Mouse (Mus musculus) heart, postnatal 0 days (tissue): Measurements from ENCODE around the gene Tmem11. TPM values are rescaled to one million over a fixed set of nuclear protein-coding genes. Genes with fewer than 3 reads are reported as not detected.
"Not testable (repeated sequence)": the region's sequence is repeated elsewhere in the genome, so short reads cannot be mapped to it uniquely, and the experiment has no call there.

Experiments
- ATAC-seq: fragments of 200-750 bp; cut with Nextera tagmentation; 2 replicates; pipeline ENCODE4 v1.8.0; 2017; ENCODE audit warnings: low read depth, moderate number of reproducible peaks, moderate library complexity; ENCODE audit not compliant: insufficient read depth
- DNase-seq: peaks from one replicate; pipeline ENCODE4 v3.0.0-alpha.2; 2016; ENCODE audit warnings: low spot score
- H3K27ac ChIP-seq: fragments of 300-500 bp; sonication (generic); 2 replicates; pipeline ENCODE4 v1.5.1; 2014; ENCODE audit warnings: low read depth, mild to moderate bottlenecking
- H3K27me3 ChIP-seq: fragments of 300-500 bp; sonication (generic); 2 replicates; pipeline ENCODE4 v1.6.1; 2014; ENCODE audit warnings: low read length, mixed read lengths; ENCODE audit not compliant: control insufficient read depth, insufficient read depth
- H3K36me3 ChIP-seq: fragments of 300-500 bp; sonication (generic); replicated peaks from 2 replicates; pipeline ENCODE4 v1.6.1; 2014; ENCODE audit warnings: low read length, mixed read lengths; ENCODE audit not compliant: control insufficient read depth, insufficient read depth
- H3K4me1 ChIP-seq: fragments of 300-500 bp; sonication (generic); 2 replicates; pipeline ENCODE4 v1.6.1; 2014; ENCODE audit warnings: antibody characterized with exemption; ENCODE audit not compliant: control insufficient read depth, insufficient read depth
- H3K4me2 ChIP-seq: fragments of 300-500 bp; sonication (generic); 2 replicates; pipeline ENCODE4 v1.6.1; 2014; ENCODE audit warnings: low read depth, mild to moderate bottlenecking, low read length, moderate library complexity
- H3K4me3 ChIP-seq: fragments of 300-500 bp; sonication (generic); 2 replicates; pipeline ENCODE4 v1.5.1; 2014; ENCODE audit warnings: low read depth, low read length
- H3K9ac ChIP-seq: fragments of 300-500 bp; sonication (generic); replicated peaks from 2 replicates; pipeline ENCODE4 v1.6.1; 2014; ENCODE audit warnings: low read depth, low read length, mixed read lengths
- H3K9me3 ChIP-seq: fragments of 300-500 bp; sonication (generic); replicated peaks from 2 replicates; pipeline ENCODE4 v1.6.1; 2016; ENCODE audit warnings: low read length; ENCODE audit not compliant: control insufficient read depth
- CTCF ChIP-seq: IDR thresholded peaks from 2 replicates; pipeline ENCODE4 v1.5.1; 2016; ENCODE audit warnings: antibody characterized with exemption, control low read depth, low read depth
- EP300 ChIP-seq: IDR thresholded peaks from 2 replicates; pipeline ENCODE4 v1.6.1; 2016; ENCODE audit warnings: antibody characterized with exemption, low read depth
- WGBS: fragments of 180-500 bp; shearing (Covaris S2); extraction: QIAGEN DNeasy Blood & Tissue Kit; methylation state at CpG from one replicate; pipeline ENCODE4 v1.1.7; 2014; 5-methylcytosine and 5-hydroxymethylcytosine counted together
- polyA plus RNA-seq: library from polyadenylated mRNA; unstranded; fragments of >200 nt; fragmentation: Nextera tagmentation; extraction: Ambion mirVana; gene quantifications from 2 replicates; pipeline ENCODE4 v1.2.1, GENCODE M21; 2015
- total RNA-seq: library from RNA; depleted of rRNA; stranded (reverse); fragments of >200 nt; gene quantifications from 2 replicates; pipeline ENCODE4 v1.2.3, GENCODE M21; 2014; ENCODE audit warnings: low replicate concordance

The Tmem11 gene
- total and polyA plus RNA-seq, 2 experiments from 2014 or later: 45.2 to 58.6 TPM

DNA sequence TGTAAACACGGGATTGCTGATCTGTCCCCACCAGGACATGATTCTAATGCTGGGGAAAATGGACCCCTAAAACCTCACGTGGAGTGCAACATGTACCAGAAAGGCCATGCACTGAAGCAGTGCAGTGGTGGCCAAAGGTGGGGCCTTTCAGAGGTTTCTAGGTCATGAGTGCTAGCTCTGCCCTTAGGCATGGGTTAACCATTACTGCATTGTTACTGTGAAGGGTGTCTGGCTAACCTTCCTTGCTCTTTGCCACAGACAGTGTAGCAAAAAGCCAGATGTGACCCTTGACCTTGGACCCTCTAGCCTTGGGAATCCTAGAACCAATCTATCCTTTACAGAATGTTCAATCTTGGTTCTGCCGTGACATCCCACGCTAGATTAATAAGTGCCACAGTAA is 23.4 kb upstream of the Tmem11 start:
- no peaks in the 10 kb centered on the region for H3K4me1 ChIP-seq
- ATAC-seq (no peak), DNase-seq (no peak)
- peaks cover 33% of the 10 kb centered on the region for H3K36me3 ChIP-seq
- no peak overlapping the region for H3K9ac ChIP-seq
- no peaks in the 10 kb centered on the region for H3K27me3 ChIP-seq
- H3K9me3 ChIP-seq: no peaks in the 10 kb centered on the region
- no peak overlapping the region for H3K4me2 ChIP-seq
- no peak for TF ChIP-seq EP300
- no peak for TF ChIP-seq CTCF
- 62% methylated on average over 4 of the region's 4 CpGs for WGBS
- no peak overlapping the region for H3K27ac ChIP-seq
- H3K4me3 ChIP-seq: no peak overlapping the region

- 71% methylated on average over 7 of the region's 7 CpGs for WGBS
- H3K9me3 ChIP-seq: no peaks in the 10 kb centered on the region
- no peak for TF ChIP-seq EP300
- H3K4me2 ChIP-seq: no peak overlapping the region
- H3K36me3 ChIP-seq: peaks cover 33% of the 10 kb centered on the region
- ATAC-seq (no peak), DNase-seq (no peak)
- H3K4me3 ChIP-seq: no peak overlapping the region
- H3K27me3 ChIP-seq: no peaks in the 10 kb centered on the region
- H3K9ac ChIP-seq: no peak overlapping the region
- H3K4me1 ChIP-seq: no peaks in the 10 kb centered on the region
- H3K27ac ChIP-seq: no peak overlapping the region
Observed at GRCm38 (mm10) chr11:60902001-60902400, 22.9 kb upstream of the Tmem11 start.

DNA sequence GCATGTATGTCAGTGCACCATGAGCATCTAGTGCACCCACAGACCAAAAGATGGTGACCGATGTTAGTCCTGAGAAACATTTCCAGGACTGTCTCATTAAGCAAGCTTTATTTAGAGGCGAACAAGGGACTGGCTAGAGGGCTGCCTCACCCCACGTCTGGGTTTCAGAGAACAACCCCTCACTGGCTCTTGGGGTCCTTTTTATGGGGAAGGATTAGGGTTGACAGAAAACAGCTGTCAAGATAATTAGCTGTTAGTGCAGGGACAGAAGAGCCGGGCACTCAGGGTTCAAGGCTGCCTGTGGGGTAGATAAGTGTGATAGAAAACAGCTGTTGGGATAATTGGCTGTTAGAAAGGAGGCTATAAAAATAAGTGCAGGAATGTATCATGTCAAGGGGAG is 16.8 kb upstream of the Tmem11 start:
- no peak for ATAC-seq
- Histone ChIP-seq H3K36me3 (no peaks in the 10 kb centered on the region), H3K27me3 (no peaks in the 10 kb centered on the region), H3K9me3 (no peaks in the 10 kb centered on the region), H3K4me2 (no peak overlapping the region), H3K4me3 (no peak overlapping the region), H3K9ac (no peak overlapping the region), H3K4me1 (no peaks in the 10 kb centered on the region), H3K27ac (no peak overlapping the region)
- DNase-seq: no peak
- TF ChIP-seq EP300 (no peak), CTCF (no peak)
- WGBS: 16% methylated on average over 4 of the region's 4 CpGs

GRCm38 (mm10) chr11:60890744-60891143 is 11.7 kb upstream of the Tmem11 start:
- Histone ChIP-seq H3K9me3 (no peaks in the 10 kb centered on the region), H3K9ac (no peak overlapping the region), H3K27ac (no peak overlapping the region), H3K27me3 (no peaks in the 10 kb centered on the region), H3K4me3 (no peak overlapping the region), H3K4me2 (no peak overlapping the region), H3K36me3 (no peaks in the 10 kb centered on the region), H3K4me1 (no peaks in the 10 kb centered on the region)
- DNase-seq (no peak), ATAC-seq (no peak)
- WGBS: 58% methylated on average over 3 of the region's 3 CpGs
- no peak for TF ChIP-seq CTCF
- no peak for TF ChIP-seq EP300

- WGBS: 68% methylated on average over 6 of the region's 6 CpGs
- H3K9ac ChIP-seq: no peak overlapping the region
- TF ChIP-seq EP300 (no peak), CTCF (no peak)
- H3K27ac ChIP-seq: no peak overlapping the region
- H3K27me3 ChIP-seq: no peaks in the 10 kb centered on the region
- no peak overlapping the region for H3K4me2 ChIP-seq
- ATAC-seq (no peak), DNase-seq (no peak)
- H3K9me3 ChIP-seq: no peaks in the 10 kb centered on the region
- no peaks in the 10 kb centered on the region for H3K4me1 ChIP-seq
- H3K4me3 ChIP-seq: no peak overlapping the region
- H3K36me3 ChIP-seq: no peaks in the 10 kb centered on the region
Observed at GRCm38 (mm10) chr11:60890286-60890685, 11.2 kb upstream of the Tmem11 start.

DNA sequence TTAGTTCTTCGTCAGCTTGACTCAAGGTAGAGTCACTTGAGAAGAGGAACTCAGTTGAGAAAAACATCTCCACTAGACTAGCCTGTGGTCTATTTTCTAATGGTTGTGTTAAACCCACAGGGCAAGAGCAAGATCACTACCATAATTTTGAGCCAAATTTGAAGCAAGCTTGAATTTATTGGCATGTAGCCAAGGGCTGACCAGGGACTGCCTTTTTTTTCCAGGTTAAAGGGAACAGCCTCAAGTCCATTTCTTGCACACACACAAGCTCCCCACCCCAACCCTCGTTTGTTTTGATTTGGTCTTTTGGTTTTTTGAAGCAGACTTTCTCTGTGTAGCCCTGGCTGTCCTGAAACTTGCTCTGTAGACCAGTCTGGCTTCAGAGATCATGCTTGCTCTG is 10.8 kb upstream of the Tmem11 start:
- no peak for ATAC-seq

GRCm38 (mm10) chr11:60886986-60887385 is 7.9 kb upstream of the Tmem11 start:
- not testable (repeated sequence) for H3K27ac ChIP-seq, H3K4me1 ChIP-seq, H3K4me3 ChIP-seq, DNase-seq, H3K9ac ChIP-seq, H3K4me2 ChIP-seq, H3K36me3 ChIP-seq, H3K27me3 ChIP-seq, H3K9me3 ChIP-seq, ATAC-seq
- WGBS: 100% methylated on average over 2 of the region's 3 CpGs

More for the DNA sequence above, 10.8 kb upstream of the Tmem11 start:
- no peak for DNase-seq
- H3K4me2 ChIP-seq: no peak overlapping the region
- H3K36me3 ChIP-seq: no peaks in the 10 kb centered on the region
- no peaks in the 10 kb centered on the region for H3K4me1 ChIP-seq
- H3K4me3 ChIP-seq: no peak overlapping the region
- no peak overlapping the region for H3K9ac ChIP-seq
- H3K9me3 ChIP-seq: no peaks in the 10 kb centered on the region
- 56% methylated on average over 2 of the region's 2 CpGs for WGBS
- no peak overlapping the region for H3K27ac ChIP-seq
- TF ChIP-seq EP300: no peak
- no peak for TF ChIP-seq CTCF
- no peaks in the 10 kb centered on the region for H3K27me3 ChIP-seq
